Mouse (Mus musculus) hindbrain, embryonic 16.5 days (tissue): ENCODE results near the gene Ephx1. TPM values are rescaled to one million over a fixed set of nuclear protein-coding genes. Genes with fewer than 3 reads are reported as not detected.

Experiments
- ATAC-seq: fragments of 200-750 bp; cut with Nextera tagmentation; 2 replicates; pipeline ENCODE4 v1.8.0; 2017; ENCODE audit warnings: moderate TSS enrichment, moderate library complexity
- H3K27ac ChIP-seq: fragments of 300-500 bp; sonication (generic); 2 replicates; pipeline ENCODE4 v1.5.1; 2014; ENCODE audit warnings: low read depth, mild to moderate bottlenecking, control low read depth, low read length, moderate library complexity
- H3K27me3 ChIP-seq: fragments of 300-500 bp; sonication (generic); replicated peaks from 2 replicates; pipeline ENCODE4 v1.6.1; 2014; ENCODE audit warnings: low read length; ENCODE audit not compliant: control insufficient read depth, insufficient read depth
- H3K36me3 ChIP-seq: fragments of 300-500 bp; sonication (generic); 2 replicates; pipeline ENCODE4 v1.6.1; 2014; ENCODE audit warnings: mild to moderate bottlenecking, low read length, moderate library complexity, mixed read lengths; ENCODE audit not compliant: control insufficient read depth, insufficient read depth
- H3K4me1 ChIP-seq: fragments of 300-500 bp; sonication (generic); 2 replicates; pipeline ENCODE4 v1.6.1; 2014; ENCODE audit warnings: low read depth, low read length; ENCODE audit not compliant: control insufficient read depth, insufficient read depth
- H3K4me2 ChIP-seq: fragments of 300-500 bp; sonication (generic); 2 replicates; pipeline ENCODE4 v1.6.1; 2014; ENCODE audit warnings: mild to moderate bottlenecking, low read length, control low read depth, moderate library complexity
- H3K4me3 ChIP-seq: fragments of 300-500 bp; sonication (generic); 2 replicates; pipeline ENCODE4 v1.5.1; 2014; ENCODE audit warnings: mild to moderate bottlenecking, low read length, control low read depth, moderate library complexity
- H3K9ac ChIP-seq: fragments of 300-500 bp; sonication (generic); 2 replicates; pipeline ENCODE4 v1.6.1; 2014; ENCODE audit warnings: low read depth, mild to moderate bottlenecking, control low read depth, low read length, moderate library complexity
- H3K9me3 ChIP-seq: fragments of 300-500 bp; sonication (generic); 2 replicates; pipeline ENCODE4 v1.6.1; 2014; ENCODE audit warnings: mild to moderate bottlenecking, low read length, moderate library complexity; ENCODE audit not compliant: control insufficient read depth
- WGBS: fragments of 180-500 bp; shearing (Covaris S2); extraction: QIAGEN DNeasy Blood & Tissue Kit; methylation state at CpG from one replicate; pipeline ENCODE4 v1.1.7; 2014; 5-methylcytosine and 5-hydroxymethylcytosine counted together
- polyA plus RNA-seq: library from polyadenylated mRNA; unstranded; fragments of >200 nt; fragmentation: Nextera tagmentation; extraction: Ambion mirVana; gene quantifications from 2 replicates; pipeline ENCODE4 v1.2.1, GENCODE M21; 2015

Gene Ephx1
- polyA plus RNA-seq, 1 experiment from 2014 or later: 16.4 TPM

DNA sequence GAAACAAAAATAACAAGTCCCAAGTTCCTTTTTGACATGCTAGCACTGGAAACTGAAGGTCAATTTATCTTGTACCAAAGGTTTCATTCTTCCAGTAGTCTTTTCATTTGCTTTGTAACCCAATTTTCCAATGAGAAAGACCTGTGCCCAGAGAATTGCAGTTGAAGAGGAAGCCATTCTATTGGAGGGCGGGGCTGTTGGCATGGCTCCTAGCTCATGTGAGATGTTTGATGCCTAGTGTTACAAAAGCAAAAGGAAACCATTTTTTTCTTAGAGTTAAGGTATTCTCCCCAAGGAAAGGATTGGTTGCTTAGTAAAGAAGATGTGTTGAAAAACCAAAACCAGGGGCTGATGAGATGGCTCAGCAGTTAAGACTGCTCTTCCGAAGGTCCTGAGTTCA lies 12.4 kb downstream of the Ephx1 start:
- Histone ChIP-seq H3K4me3 (no peak overlapping the region), H3K9ac (no peak overlapping the region), H3K27ac (no peak overlapping the region), H3K9me3 (no peaks in the 10 kb centered on the region), H3K4me1 (no peaks in the 10 kb centered on the region), H3K27me3 (no peaks in the 10 kb centered on the region), H3K4me2 (no peak overlapping the region), H3K36me3 (no peaks in the 10 kb centered on the region)
- no peak for ATAC-seq
- WGBS: 92% methylated on average over 2 of the region's 2 CpGs

DNA sequence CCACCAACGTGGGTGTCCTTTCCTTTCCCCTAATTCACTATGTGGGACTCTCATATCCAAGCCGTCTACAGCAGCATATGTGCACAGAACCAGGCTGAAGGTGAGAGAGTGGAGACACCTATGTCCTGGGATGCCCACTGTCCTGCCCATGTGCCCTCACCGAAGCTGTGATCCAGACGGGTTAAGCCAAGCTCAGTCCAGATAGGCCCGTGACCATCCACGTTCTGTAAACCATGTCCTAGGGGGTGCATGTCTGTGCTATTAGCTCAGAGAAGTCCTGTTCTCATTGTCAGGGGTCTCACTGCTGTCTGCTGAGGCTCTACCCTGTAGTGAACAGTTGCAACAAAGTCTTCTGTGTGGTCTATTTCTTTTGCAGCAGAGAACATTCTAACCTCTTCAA lies 12.9 kb downstream of the Ephx1 start:
- ATAC-seq: no peak
- H3K27ac ChIP-seq: no peak overlapping the region
- H3K4me3 ChIP-seq: no peak overlapping the region
- H3K27me3 ChIP-seq: no peaks in the 10 kb centered on the region
- H3K4me1 ChIP-seq: no peaks in the 10 kb centered on the region
- 87% methylated on average over 6 of the region's 6 CpGs for WGBS
- H3K36me3 ChIP-seq: no peaks in the 10 kb centered on the region
- H3K4me2 ChIP-seq: no peak overlapping the region
- no peaks in the 10 kb centered on the region for H3K9me3 ChIP-seq
- no peak overlapping the region for H3K9ac ChIP-seq

GRCm38 (mm10) chr1:181005331-181005730 lies 15.4 kb downstream of the Ephx1 start:
- no peak overlapping the region for H3K4me2 ChIP-seq
- no peak for ATAC-seq
- no peak overlapping the region for H3K27ac ChIP-seq
- 83% methylated on average over 8 of the region's 8 CpGs for WGBS
- no peaks in the 10 kb centered on the region for H3K4me1 ChIP-seq
- H3K9ac ChIP-seq: no peak overlapping the region
- H3K36me3 ChIP-seq: no peaks in the 10 kb centered on the region
- no peak overlapping the region for H3K4me3 ChIP-seq
- H3K27me3 ChIP-seq: no peaks in the 10 kb centered on the region
- no peaks in the 10 kb centered on the region for H3K9me3 ChIP-seq

DNA sequence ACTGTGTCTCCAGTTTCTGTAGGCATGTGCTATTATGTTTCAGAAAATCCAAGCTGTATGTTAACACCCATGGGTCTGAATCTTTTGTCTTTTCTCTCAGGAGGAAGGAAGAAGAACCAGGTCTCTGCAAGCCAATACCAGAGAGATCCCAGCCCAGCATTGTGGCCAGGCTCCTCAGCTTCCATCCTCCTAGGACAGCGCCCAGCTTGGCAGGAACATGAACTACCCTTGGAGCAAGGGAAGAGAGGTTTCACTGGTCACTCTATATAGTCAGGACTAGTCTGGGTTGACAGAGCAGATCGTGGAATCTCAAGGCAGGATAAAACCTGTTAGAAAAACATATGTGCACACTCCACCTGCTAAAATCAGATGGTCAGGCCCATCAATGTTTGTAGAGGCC lies 16.9 kb downstream of the Ephx1 start:
- no peak overlapping the region for H3K27ac ChIP-seq
- 75% methylated on average over 2 of the region's 2 CpGs for WGBS

GRCm38 (mm10) chr1:181001621-181002020 lies 19.1 kb downstream of the Ephx1 start:
- no peak overlapping the region for H3K4me3 ChIP-seq
- H3K27ac ChIP-seq: no peak overlapping the region
- no peak for ATAC-seq
- 92% methylated on average over 3 of the region's 3 CpGs for WGBS
- no peaks in the 10 kb centered on the region for H3K9me3 ChIP-seq
- H3K4me1 ChIP-seq: no peaks in the 10 kb centered on the region
- H3K27me3 ChIP-seq: no peaks in the 10 kb centered on the region
- no peak overlapping the region for H3K4me2 ChIP-seq
- H3K36me3 ChIP-seq: no peaks in the 10 kb centered on the region
- no peak overlapping the region for H3K9ac ChIP-seq

More for the DNA sequence above, 16.9 kb downstream of the Ephx1 start:
- H3K4me2 ChIP-seq: no peak overlapping the region
- no peak overlapping the region for H3K9ac ChIP-seq
- H3K27me3 ChIP-seq: no peaks in the 10 kb centered on the region
- no peak for ATAC-seq
- no peaks in the 10 kb centered on the region for H3K4me1 ChIP-seq
- no peaks in the 10 kb centered on the region for H3K9me3 ChIP-seq
- H3K36me3 ChIP-seq: no peaks in the 10 kb centered on the region
- no peak overlapping the region for H3K4me3 ChIP-seq

- Histone ChIP-seq H3K36me3 (no peaks in the 10 kb centered on the region), H3K27ac (no peak overlapping the region), H3K4me3 (no peak overlapping the region), H3K4me2 (no peak overlapping the region), H3K4me1 (no peaks in the 10 kb centered on the region), H3K9me3 (no peaks in the 10 kb centered on the region), H3K27me3 (no peaks in the 10 kb centered on the region), H3K9ac (no peak overlapping the region)
- 88% methylated on average over 3 of the region's 3 CpGs for WGBS
- no peak for ATAC-seq
Observed at GRCm38 (mm10) chr1:181001217-181001616, 19.5 kb downstream of the Ephx1 start.

DNA sequence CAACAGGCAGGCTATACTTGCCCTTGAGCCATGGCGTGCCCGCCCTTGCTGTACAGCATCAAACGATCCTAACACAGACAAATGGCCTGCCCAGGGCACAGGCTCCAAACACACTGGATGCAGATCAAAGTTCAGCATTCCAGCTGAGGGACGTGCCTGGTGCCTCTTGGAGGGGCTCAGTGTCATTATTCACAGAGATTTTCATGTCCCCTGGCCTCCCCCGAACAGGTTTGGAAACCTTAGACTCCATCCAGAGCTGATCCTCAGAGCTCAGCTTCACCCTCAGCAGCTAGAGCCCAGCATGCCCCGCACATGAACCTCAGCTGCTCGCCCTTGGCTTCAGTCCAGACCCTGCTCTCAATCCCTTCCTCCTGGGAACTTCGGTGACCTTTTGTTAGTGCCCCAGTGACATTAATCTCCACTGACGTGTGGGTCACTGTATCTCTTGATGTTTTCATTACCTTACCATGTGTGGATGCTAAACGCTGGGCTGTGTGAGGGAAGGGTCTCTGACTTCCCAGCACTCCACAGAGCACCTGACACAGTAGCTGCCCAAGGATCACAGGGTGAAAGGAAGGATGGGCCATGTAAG lies 20.1 kb downstream of the Ephx1 start:
- no peaks in the 10 kb centered on the region for H3K27me3 ChIP-seq
- H3K4me2 ChIP-seq: no peak overlapping the region
- no peaks in the 10 kb centered on the region for H3K4me1 ChIP-seq
- ATAC-seq: no peak
- H3K9ac ChIP-seq: no peak overlapping the region
- no peak overlapping the region for H3K27ac ChIP-seq
- WGBS: 45% methylated on average over 10 of the region's 10 CpGs
- no peaks in the 10 kb centered on the region for H3K9me3 ChIP-seq
- no peaks in the 10 kb centered on the region for H3K36me3 ChIP-seq
- no peak overlapping the region for H3K4me3 ChIP-seq

DNA sequence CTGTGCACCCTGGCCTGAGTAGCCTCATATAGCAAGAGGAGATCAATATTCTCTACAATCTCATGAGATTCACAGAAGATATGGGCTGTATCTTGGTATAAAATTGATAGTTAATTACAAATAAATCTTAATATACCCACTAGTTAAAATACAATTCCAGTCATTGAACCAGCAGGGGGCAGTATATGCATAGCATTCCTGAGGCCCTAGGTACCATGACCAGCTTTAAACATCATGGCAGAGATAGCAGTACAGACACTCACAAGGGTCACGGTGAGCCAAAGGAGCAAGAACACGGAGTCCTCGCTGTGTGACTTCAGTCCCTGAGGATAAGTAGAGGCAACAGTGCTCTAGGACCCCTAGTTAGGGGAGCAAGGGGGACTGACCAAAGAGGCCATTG lies 28.6 kb downstream of the Ephx1 start:
- Histone ChIP-seq H3K9ac (no peak overlapping the region), H3K4me1 (peaks cover 2% of the 10 kb centered on the region; the same call in 1 of the 2 replicates), H3K4me2 (no peak overlapping the region), H3K27ac (no peak overlapping the region), H3K4me3 (no peak overlapping the region), H3K27me3 (no peaks in the 10 kb centered on the region), H3K9me3 (no peaks in the 10 kb centered on the region), H3K36me3 (no peaks in the 10 kb centered on the region)
- 58% methylated on average over 3 of the region's 3 CpGs for WGBS
- no peak for ATAC-seq

GRCm38 (mm10) chr1:180990671-180991070 lies 30.0 kb downstream of the Ephx1 start:
- Histone ChIP-seq H3K36me3 (no peaks in the 10 kb centered on the region), H3K4me2 (no peak overlapping the region), H3K27me3 (no peaks in the 10 kb centered on the region), H3K4me1 (peaks cover 2% of the 10 kb centered on the region; the same call in 1 of the 2 replicates), H3K27ac (no peak overlapping the region), H3K9me3 (no peaks in the 10 kb centered on the region), H3K4me3 (no peak overlapping the region), H3K9ac (no peak overlapping the region)
- no peak for ATAC-seq
- 48% methylated on average over 3 of the region's 3 CpGs for WGBS
